Mouse (Mus musculus): ENCODE measurements around the gene Sgms1. TPM values are rescaled to one million over a fixed set of nuclear protein-coding genes. Genes with fewer than 3 reads are reported as not detected.

The Sgms1 gene
- polyA plus RNA-seq, 1 experiment: 5.3 TPM

GRCm38 (mm10) chr19:32390116-32390515 lies 602 bp upstream of the Sgms1 start:
- no peak for TF ChIP-seq MYOG (IDR thresholded peaks at IDR 0.05; ENCODE audit: control insufficient read depth, extremely low read depth, insufficient read length)
- TF ChIP-seq USF1 (IDR thresholded peaks at IDR 0.05; ENCODE audit: low read depth): no peak
- no peak for TF ChIP-seq MYOD1 (IDR thresholded peaks at IDR 0.05; ENCODE audit: control insufficient read depth, insufficient read length, low read depth)
- TF ChIP-seq CEBPB (IDR thresholded peaks at IDR 0.05; ENCODE audit: low read depth): no peak
- no peak for TF ChIP-seq FOSL1 (IDR thresholded peaks at IDR 0.05; ENCODE audit: insufficient read depth, low read length, poor library complexity, severe bottlenecking)
- TF ChIP-seq CTCF (IDR thresholded peaks at IDR 0.05; ENCODE audit: control insufficient read depth, insufficient read depth, insufficient read length): no peak
- TF ChIP-seq MAX (IDR thresholded peaks at IDR 0.05): no peak
- peaks cover 2% of the 10 kb centered on the region for H3K79me3 ChIP-seq (ENCODE audit: low read depth)
- no peak overlapping the region for H3K4me3 ChIP-seq (ENCODE audit: insufficient read depth, poor library complexity, severe bottlenecking)
- H3K79me2 ChIP-seq (ENCODE audit: control insufficient read depth, insufficient read depth): peaks cover 10% of the 10 kb centered on the region
- no peaks in the 10 kb centered on the region for H3K27me3 ChIP-seq (ENCODE audit: control insufficient read depth, insufficient read depth, insufficient read length)
- H3ac ChIP-seq (ENCODE audit: control insufficient read depth, insufficient read length, low read depth): no peak overlapping the region
- H3K36me3 ChIP-seq (ENCODE audit: control insufficient read depth, insufficient read depth): no peaks in the 10 kb centered on the region

GRCm38 (mm10) chr19:32388191-32388921 lies 1.2 kb downstream of the Sgms1 start:
- H3K79me2 ChIP-seq (ENCODE audit: control insufficient read depth, insufficient read depth): peaks cover 27% of the 10 kb centered on the region
- H3K79me3 ChIP-seq (ENCODE audit: low read depth): peaks cover 7% of the 10 kb centered on the region
- no peaks in the 10 kb centered on the region for H3K27me3 ChIP-seq (ENCODE audit: control insufficient read depth, insufficient read depth, insufficient read length)
- peak overlapping the region; percentile 56 for H3K4me3 ChIP-seq (ENCODE audit: insufficient read depth, poor library complexity, severe bottlenecking)
- H3K36me3 ChIP-seq (ENCODE audit: control insufficient read depth, insufficient read depth): no peaks in the 10 kb centered on the region
- peak overlapping the region; percentile 86 for H3ac ChIP-seq (ENCODE audit: control insufficient read depth, insufficient read length, low read depth)
- no peak for TF ChIP-seq MYOG (IDR thresholded peaks at IDR 0.05; ENCODE audit: control insufficient read depth, extremely low read depth, insufficient read length)
- no peak for TF ChIP-seq USF1 (IDR thresholded peaks at IDR 0.05; ENCODE audit: low read depth)
- TF ChIP-seq MAX (IDR thresholded peaks at IDR 0.05): peak; percentile 45
- no peak for TF ChIP-seq CEBPB (IDR thresholded peaks at IDR 0.05; ENCODE audit: low read depth)

- Histone ChIP-seq H3K36me3 (ENCODE audit: control insufficient read depth, insufficient read depth) (no peaks in the 10 kb centered on the region), H3ac (ENCODE audit: control insufficient read depth, insufficient read length, low read depth) (peak overlapping the region; percentile 86), H3K79me2 (ENCODE audit: control insufficient read depth, insufficient read depth) (peaks cover 30% of the 10 kb centered on the region), H3K79me3 (ENCODE audit: low read depth) (peaks cover 8% of the 10 kb centered on the region), H3K4me3 (ENCODE audit: insufficient read depth, poor library complexity, severe bottlenecking) (peak overlapping the region; percentile 56), H3K27me3 (ENCODE audit: control insufficient read depth, insufficient read depth, insufficient read length) (no peaks in the 10 kb centered on the region)
- TF ChIP-seq CTCF (IDR thresholded peaks at IDR 0.05; ENCODE audit: control insufficient read depth, insufficient read depth, insufficient read length): peak; percentile 1
- TF ChIP-seq FOSL1 (IDR thresholded peaks at IDR 0.05; ENCODE audit: insufficient read depth, low read length, poor library complexity, severe bottlenecking): no peak
Measured at GRCm38 (mm10) chr19:32387403-32388190, 1.9 kb downstream of the Sgms1 start.

- no peak for TF ChIP-seq MAX (IDR thresholded peaks at IDR 0.05)
- TF ChIP-seq FOSL1 (IDR thresholded peaks at IDR 0.05; ENCODE audit: insufficient read depth, low read length, poor library complexity, severe bottlenecking): peak; percentile 12
- peaks cover 38% of the 10 kb centered on the region for H3K79me2 ChIP-seq (ENCODE audit: control insufficient read depth, insufficient read depth)
- H3K79me3 ChIP-seq (ENCODE audit: low read depth): peaks cover 8% of the 10 kb centered on the region
- H3K27me3 ChIP-seq (ENCODE audit: control insufficient read depth, insufficient read depth, insufficient read length): no peaks in the 10 kb centered on the region
- H3K36me3 ChIP-seq (ENCODE audit: control insufficient read depth, insufficient read depth): no peaks in the 10 kb centered on the region
- H3K4me3 ChIP-seq (ENCODE audit: insufficient read depth, poor library complexity, severe bottlenecking): peak overlapping the region; percentile 56
- H3ac ChIP-seq (ENCODE audit: control insufficient read depth, insufficient read length, low read depth): peak overlapping the region; percentile 86
Measured at GRCm38 (mm10) chr19:32386556-32387402, 2.7 kb downstream of the Sgms1 start.

- no peak overlapping the region for H3ac ChIP-seq (ENCODE audit: control insufficient read depth, insufficient read length, low read depth)
- no peaks in the 10 kb centered on the region for H3K36me3 ChIP-seq (ENCODE audit: control insufficient read depth, insufficient read depth)
- no peak for TF ChIP-seq CTCF (IDR thresholded peaks at IDR 0.05; ENCODE audit: control insufficient read depth, insufficient read depth, insufficient read length)
- no peak for TF ChIP-seq MYOG (IDR thresholded peaks at IDR 0.05; ENCODE audit: control insufficient read depth, extremely low read depth, insufficient read length)
- no peak for TF ChIP-seq MAX (IDR thresholded peaks at IDR 0.05)
- TF ChIP-seq USF1 (IDR thresholded peaks at IDR 0.05; ENCODE audit: low read depth): no peak
- no peak for TF ChIP-seq MYOD1 (IDR thresholded peaks at IDR 0.05; ENCODE audit: control insufficient read depth, insufficient read length, low read depth)
- TF ChIP-seq CEBPB (IDR thresholded peaks at IDR 0.05; ENCODE audit: low read depth): no peak
- no peak for TF ChIP-seq FOSL1 (IDR thresholded peaks at IDR 0.05; ENCODE audit: insufficient read depth, low read length, poor library complexity, severe bottlenecking)
- H3K79me2 ChIP-seq (ENCODE audit: control insufficient read depth, insufficient read depth): peaks cover 51% of the 10 kb centered on the region
- no peak overlapping the region for H3K4me3 ChIP-seq (ENCODE audit: insufficient read depth, poor library complexity, severe bottlenecking)
- H3K79me3 ChIP-seq (ENCODE audit: low read depth): peaks cover 11% of the 10 kb centered on the region
- no peaks in the 10 kb centered on the region for H3K27me3 ChIP-seq (ENCODE audit: control insufficient read depth, insufficient read depth, insufficient read length)
Measured at GRCm38 (mm10) chr19:32383738-32384137, 5.8 kb downstream of the Sgms1 start.

Data from C2C12 (cell line).